Mouse (Mus musculus) ES-E14 (cell line): ENCODE results near the gene Slc45a2. TPM values are rescaled to one million over a fixed set of nuclear protein-coding genes. Genes with fewer than 3 reads are reported as not detected.

ENCODE experiments used
- DNase-seq: peaks from one replicate; pipeline ENCODE4 v3.0.0-alpha.2; 2013; ENCODE audit warnings: low read depth, low spot score
- H3K27ac ChIP-seq: 2 replicates; pipeline ENCODE4 v1.5.1; 2012; ENCODE audit warnings: low read depth, mild to moderate bottlenecking, low read length, moderate library complexity, mixed read lengths; ENCODE audit not compliant: poor library complexity, insufficient read depth, severe bottlenecking
- H3K36me3 ChIP-seq: 2 replicates; pipeline ENCODE4 v1.6.1; 2012; ENCODE audit warnings: mild to moderate bottlenecking, low read length, moderate library complexity, mixed read lengths; ENCODE audit not compliant: control insufficient read depth, poor library complexity, insufficient read depth, severe bottlenecking
- H3K4me1 ChIP-seq, 2 experiments: fragments of 150-350 bp in 1 of 2; sonication (generic) in 1 of 2; 2 replicates each; pipeline ENCODE4 v1.6.1; 2012; ENCODE audit warnings: low read length in 2 of 2, mild to moderate bottlenecking in 1 of 2, mixed read lengths in 1 of 2; ENCODE audit not compliant: control insufficient read depth in 2 of 2, insufficient read depth in 2 of 2, poor library complexity in 1 of 2
- H3K4me3 ChIP-seq, 2 experiments: fragments of 150-350 bp in 1 of 2; sonication (generic) in 1 of 2; 2 replicates each; pipeline ENCODE4 v1.5.1; 2012; ENCODE audit warnings: low read length in 2 of 2, low read depth in 1 of 2, mild to moderate bottlenecking in 1 of 2, mixed read lengths in 1 of 2; ENCODE audit not compliant: insufficient read depth in 1 of 2, poor library complexity in 1 of 2, severe bottlenecking in 1 of 2
- H3K9ac ChIP-seq: 2 replicates; pipeline ENCODE4 v1.6.1; 2012; ENCODE audit warnings: low read depth, mild to moderate bottlenecking, low read length, mixed read lengths; ENCODE audit not compliant: poor library complexity, insufficient read depth, severe bottlenecking
- H3K9me3 ChIP-seq: fragments of 150-350 bp; sonication (generic); 2 replicates; pipeline ENCODE4 v1.6.1; 2012; ENCODE audit warnings: low read depth, mild to moderate bottlenecking, low read length; ENCODE audit not compliant: control insufficient read depth, insufficient read depth
- CHD2 ChIP-seq: IDR thresholded peaks from 2 replicates; pipeline ENCODE4 v1.6.1; 2014; ENCODE audit warnings: mild to moderate bottlenecking, low read depth, low read length, inconsistent platforms
- HCFC1 ChIP-seq: IDR thresholded peaks from 2 replicates; pipeline ENCODE4 v1.6.1; 2012; ENCODE audit warnings: low read length, inconsistent platforms, borderline replicate concordance; ENCODE audit not compliant: insufficient read depth
- MAFK ChIP-seq: IDR thresholded peaks from 2 replicates; pipeline ENCODE4 v1.6.1; 2014; ENCODE audit warnings: mild to moderate bottlenecking, low read depth, low read length, inconsistent platforms; ENCODE audit not compliant: insufficient read depth
- ZC3H11A ChIP-seq: IDR thresholded peaks from 2 replicates; pipeline ENCODE4 v1.6.1; 2012; ENCODE audit warnings: low read depth, mild to moderate bottlenecking, inconsistent platforms, low read length, borderline replicate concordance
- ZNF384 ChIP-seq: IDR thresholded peaks from 2 replicates; pipeline ENCODE4 v1.6.1; 2012; ENCODE audit warnings: low read depth, low read length, inconsistent platforms
- in situ Hi-C, 2 experiments: fragments of 600-800 bp; cut with MboI; formaldehyde crosslinking; loops; one replicate each; pipeline ENCODE4 v1.15.1; 2025; ENCODE audit warnings: low sequenced_read_pairs in 2 of 2, inconsistent platforms in 1 of 2; ENCODE audit not compliant: unreplicated experiment in 2 of 2
- total RNA-seq: library from RNA; depleted of rRNA; stranded (reverse); fragments of 300-350 nt; gene quantifications from 2 replicates; pipeline ENCODE4 v1.2.3, GENCODE M21; 2012; rRNA removed

Gene Slc45a2
- total RNA-seq, 1 experiment: 0.13 TPM

- TF ChIP-seq CHD2 (no peak), HCFC1 (no peak)
- no peaks in the 10 kb centered on the region for H3K9me3 ChIP-seq
- in situ Hi-C loops: no loop called here
- no peak overlapping the region for H3K9ac ChIP-seq
- H3K4me3 ChIP-seq: no peak overlapping the region
- H3K27ac ChIP-seq: no peak overlapping the region
- no peaks in the 10 kb centered on the region for H3K36me3 ChIP-seq
- no peak for DNase-seq
- H3K4me1 ChIP-seq: peaks cover 0 to 5% of the 10 kb centered on the region in 2 experiments; a peak in 1 of 4 replicates
Measured at GRCm38 (mm10) chr15:11065528-11066171, 65.1 kb downstream of the Slc45a2 start.

GRCm38 (mm10) chr15:11066299-11066698 lies 65.8 kb downstream of the Slc45a2 start:
- Histone ChIP-seq H3K9ac (no peak overlapping the region), H3K27ac (no peak overlapping the region), H3K9me3 (no peaks in the 10 kb centered on the region), H3K4me3 (no peak overlapping the region), H3K4me1 (peaks cover 0 to 5% of the 10 kb centered on the region in 2 experiments; a peak in 1 of 4 replicates), H3K36me3 (no peaks in the 10 kb centered on the region)
- DNase-seq: no peak
- TF ChIP-seq MAFK (no peak), ZNF384 (no peak), HCFC1 (no peak), ZC3H11A (no peak)
- in situ Hi-C loops: no loop called here

- Histone ChIP-seq H3K9ac (no peak overlapping the region), H3K36me3 (no peaks in the 10 kb centered on the region), H3K9me3 (no peaks in the 10 kb centered on the region), H3K27ac (no peak overlapping the region), H3K4me1 (peaks cover 0 to 5% of the 10 kb centered on the region in 2 experiments; a peak in 1 of 4 replicates), H3K4me3 (no peak overlapping the region)
- DNase-seq: no peak
- in situ Hi-C loops: no loop called here
- TF ChIP-seq HCFC1: no peak
Measured at GRCm38 (mm10) chr15:11067891-11068290, 67.4 kb downstream of the Slc45a2 start.

GRCm38 (mm10) chr15:11075726-11076361 lies 75.3 kb downstream of the Slc45a2 start:
- Histone ChIP-seq H3K4me3 (no peak overlapping the region), H3K9me3 (no peaks in the 10 kb centered on the region), H3K4me1 (no peaks in the 10 kb centered on the region), H3K36me3 (no peaks in the 10 kb centered on the region), H3K9ac (no peak overlapping the region), H3K27ac (no peak overlapping the region)
- DNase-seq: no peak
- in situ Hi-C loops: no loop called here
- TF ChIP-seq CHD2 (no peak), MAFK (no peak), HCFC1 (no peak), ZC3H11A (no peak), ZNF384 (no peak)

Other genes starting within 250 kb of the Slc45a2 start
- 0.45 TPM in 1 of 2 replicates, not detected in the other for gene C1qtnf3, start 48.4 kb upstream of the Slc45a2 start, total RNA-seq
- gene Amacr, start 19.0 kb upstream of the Slc45a2 start, total RNA-seq: 7.7 and 9.7 TPM in 2 replicates
- gene Rxfp3, start 37.3 kb downstream of the Slc45a2 start, total RNA-seq: 0.13 and 0.16 TPM in 2 replicates
- gene Adamts12, start 64.1 kb downstream of the Slc45a2 start, total RNA-seq: 0.21 and 0.85 TPM in 2 replicates